Mouse (Mus musculus): ENCODE measurements around the gene Cfap73.

Cfap73 gene

GRCm38 (mm10) chr5:120612822-120613604 lies 21.0 kb downstream of the Cfap73 start:
- DNase-seq (ENCODE audit: low spot score in 2 of 2), result peak; percentile 100

DNA sequence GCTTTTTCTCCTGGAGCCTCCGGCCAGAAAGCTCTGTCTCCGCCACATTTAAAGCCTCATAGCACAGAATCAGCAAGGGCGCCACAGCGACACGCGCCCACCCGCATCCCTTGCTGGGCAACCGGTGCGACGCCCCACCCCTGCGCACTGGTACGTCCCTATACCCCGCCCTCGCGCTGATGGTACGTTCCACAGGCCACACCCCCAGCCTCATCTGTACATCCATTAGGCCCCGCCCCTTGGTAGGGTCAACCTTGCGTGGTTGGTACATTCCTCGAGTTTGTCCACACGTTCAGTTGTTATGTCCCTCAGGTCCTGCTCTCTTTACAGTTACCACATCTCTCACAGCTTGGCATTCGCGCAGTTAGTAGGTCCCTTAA lies 21.6 kb downstream of the Cfap73 start, which contains the start of the genes Rita1 and Ddx54:
Gene Rita1, minus strand, starts transcription at position 148 of the 380 bp plus-strand sequence.
Gene Ddx54, plus strand, starts transcription at position 298 of the 380 bp plus-strand sequence.
- DNase-seq (ENCODE audit: low spot score in 2 of 2), result peak; percentile 97 to 98

- no peak for DNase-seq (ENCODE audit: low spot score in 2 of 2)
Observed at GRCm38 (mm10) chr5:120611416-120611815, 22.6 kb downstream of the Cfap73 start.

DNA sequence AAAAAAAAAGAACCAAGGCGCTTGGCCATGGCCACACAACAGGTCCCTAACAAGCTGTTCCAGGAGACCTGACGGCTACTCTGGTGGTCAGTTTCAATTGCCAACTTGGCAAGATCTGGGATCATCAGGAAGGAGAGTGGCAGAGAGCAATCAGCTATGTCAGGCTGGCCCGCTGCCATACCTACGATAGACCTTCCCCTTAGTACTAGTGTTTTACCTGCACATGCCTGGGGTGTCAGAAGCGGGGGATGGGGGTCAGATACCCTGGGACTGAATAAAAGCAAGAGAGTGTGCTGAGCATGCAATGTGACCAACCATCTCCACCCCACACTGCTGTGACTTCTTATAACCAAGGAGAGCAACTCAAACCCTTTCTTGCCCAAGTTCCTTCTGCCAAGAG lies 23.1 kb downstream of the Cfap73 start:
- no peak for DNase-seq (ENCODE audit: low spot score in 2 of 2)

- DNase-seq (ENCODE audit: low spot score in 2 of 2), result no peak
Observed at GRCm38 (mm10) chr5:120609246-120609775, 24.7 kb downstream of the Cfap73 start.

- no peak for DNase-seq (ENCODE audit: low spot score in 2 of 2)
Observed at GRCm38 (mm10) chr5:120607335-120607734, 26.7 kb downstream of the Cfap73 start.

DNA sequence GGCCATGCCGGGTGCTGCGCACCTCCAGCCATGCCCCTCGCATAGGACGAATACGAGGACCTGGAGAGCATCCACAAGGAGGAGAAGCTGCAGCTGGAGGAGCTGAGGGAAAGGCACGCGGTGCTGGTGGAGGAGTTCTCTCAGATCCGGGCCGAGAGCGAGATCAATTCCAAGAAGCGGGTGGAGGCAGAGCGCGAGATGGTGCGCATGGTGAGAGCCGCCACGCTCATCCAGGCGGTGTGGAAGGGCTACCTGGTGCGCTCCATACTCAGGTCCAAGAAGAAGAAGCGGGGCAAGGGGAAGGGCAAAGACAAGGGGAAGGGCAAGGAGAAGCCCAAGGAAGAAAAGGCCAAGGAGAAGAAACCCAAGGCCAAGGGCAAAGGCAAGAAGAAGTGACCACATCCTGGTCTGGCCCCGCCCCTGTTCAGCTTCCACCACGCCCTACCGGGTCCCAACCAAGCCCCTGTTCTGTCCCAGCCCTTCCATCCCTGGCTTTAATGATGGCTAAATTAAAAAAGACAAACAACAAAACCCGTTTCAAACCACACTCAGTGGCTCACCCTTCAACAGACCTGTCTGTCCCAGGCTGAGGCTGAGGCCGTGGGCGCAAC lies 27.3 kb downstream of the Cfap73 start:
- DNase-seq (ENCODE audit: low spot score in 2 of 2), result no peak

- peak; percentile 79 to 87 for DNase-seq (ENCODE audit: low spot score in 2 of 2)
Observed at GRCm38 (mm10) chr5:120605688-120606087, 28.3 kb downstream of the Cfap73 start.

DNA sequence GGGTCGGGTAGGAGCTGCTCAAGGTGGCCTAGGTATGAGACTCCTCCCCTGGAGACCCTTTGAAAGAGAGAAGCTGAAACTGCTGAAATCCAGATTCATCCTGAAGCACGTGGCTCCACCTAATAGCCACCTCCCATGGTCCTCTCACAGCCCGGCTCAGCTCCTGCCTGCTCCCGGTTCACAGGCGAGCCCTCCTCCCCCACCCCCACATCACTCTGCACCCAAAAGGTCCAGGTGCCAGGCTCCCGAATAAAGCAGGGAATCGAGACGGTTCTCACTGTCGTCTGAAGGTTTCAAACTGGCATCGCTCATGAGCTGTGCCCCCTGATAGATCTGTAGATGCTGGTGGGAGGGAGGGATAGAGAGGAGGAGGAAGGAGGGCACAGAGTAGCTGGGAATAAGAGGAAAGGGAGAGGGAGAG lies 28.8 kb downstream of the Cfap73 start:
- DNase-seq (ENCODE audit: low spot score in 2 of 2), result no peak

- peak in 1 of 2 experiments; percentile 74 for DNase-seq (ENCODE audit: low spot score in 2 of 2)
Observed at GRCm38 (mm10) chr5:120604839-120605238, 29.2 kb downstream of the Cfap73 start.

DNA sequence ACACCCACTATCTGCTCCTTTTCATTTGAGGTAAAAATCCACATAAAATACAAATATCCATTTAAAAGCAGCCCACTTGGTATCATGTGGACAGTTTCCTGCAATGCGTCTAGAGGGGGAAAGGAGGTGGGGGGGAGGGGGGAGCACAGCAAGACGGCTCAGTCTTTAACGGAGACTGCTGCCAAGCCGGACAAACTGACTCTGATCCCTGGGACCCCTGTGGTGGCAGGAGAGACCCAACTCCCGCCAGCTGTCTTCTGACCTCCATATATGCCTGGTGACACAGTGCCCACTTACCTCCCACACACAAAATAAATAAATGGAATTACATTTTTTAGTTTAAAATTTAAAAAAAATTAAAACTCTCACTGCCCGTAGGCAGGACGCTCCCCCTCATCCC lies 30.5 kb downstream of the Cfap73 start:
- no peak for DNase-seq (ENCODE audit: low spot score in 2 of 2)

- no peak for DNase-seq (ENCODE audit: low spot score in 2 of 2)
Observed at GRCm38 (mm10) chr5:120602210-120602609, 31.8 kb downstream of the Cfap73 start.

GRCm38 (mm10) chr5:120600946-120601668 lies 32.9 kb downstream of the Cfap73 start:
- no peak for DNase-seq (ENCODE audit: low spot score in 2 of 2)

DNA sequence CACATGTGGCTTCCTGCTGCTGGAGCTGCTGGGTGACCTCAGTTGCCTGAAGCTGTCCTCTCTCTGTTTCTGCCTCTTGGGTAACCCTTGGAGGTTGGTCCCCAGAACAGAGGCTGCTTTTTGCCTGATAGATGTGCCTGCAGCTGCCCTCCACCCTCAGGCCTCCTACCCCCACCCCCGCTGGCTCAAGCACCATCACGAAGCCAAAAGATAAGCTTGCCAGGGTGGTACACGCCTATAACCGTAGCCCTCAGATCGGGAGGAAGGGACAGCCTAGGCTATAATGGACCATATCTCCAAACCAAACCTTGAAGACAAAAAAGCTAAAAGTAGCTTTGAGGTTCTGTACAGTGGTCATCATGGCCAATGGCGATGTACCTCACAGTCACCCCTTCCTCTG lies 34.4 kb downstream of the Cfap73 start:
- DNase-seq (ENCODE audit: low spot score in 2 of 2), result no peak

GRCm38 (mm10) chr5:120594485-120594884 lies 39.5 kb downstream of the Cfap73 start:
- DNase-seq (ENCODE audit: low spot score in 2 of 2), result no peak

- DNase-seq (ENCODE audit: low spot score in 2 of 2), result no peak
Observed at GRCm38 (mm10) chr5:120592141-120592540, 41.9 kb downstream of the Cfap73 start.

GRCm38 (mm10) chr5:120590356-120591010 lies 43.6 kb downstream of the Cfap73 start:
- no peak for DNase-seq (ENCODE audit: low spot score in 2 of 2)

GRCm38 (mm10) chr5:120588569-120589094 lies 45.4 kb downstream of the Cfap73 start, which contains the start of the genes Tpcn1 and Iqcd:
Gene Tpcn1 (minus strand): TSS chr5:120588673.
Gene Iqcd (plus strand): TSS chr5:120589016.
- DNase-seq (ENCODE audit: low spot score in 2 of 2), result peak; percentile 98

DNA sequence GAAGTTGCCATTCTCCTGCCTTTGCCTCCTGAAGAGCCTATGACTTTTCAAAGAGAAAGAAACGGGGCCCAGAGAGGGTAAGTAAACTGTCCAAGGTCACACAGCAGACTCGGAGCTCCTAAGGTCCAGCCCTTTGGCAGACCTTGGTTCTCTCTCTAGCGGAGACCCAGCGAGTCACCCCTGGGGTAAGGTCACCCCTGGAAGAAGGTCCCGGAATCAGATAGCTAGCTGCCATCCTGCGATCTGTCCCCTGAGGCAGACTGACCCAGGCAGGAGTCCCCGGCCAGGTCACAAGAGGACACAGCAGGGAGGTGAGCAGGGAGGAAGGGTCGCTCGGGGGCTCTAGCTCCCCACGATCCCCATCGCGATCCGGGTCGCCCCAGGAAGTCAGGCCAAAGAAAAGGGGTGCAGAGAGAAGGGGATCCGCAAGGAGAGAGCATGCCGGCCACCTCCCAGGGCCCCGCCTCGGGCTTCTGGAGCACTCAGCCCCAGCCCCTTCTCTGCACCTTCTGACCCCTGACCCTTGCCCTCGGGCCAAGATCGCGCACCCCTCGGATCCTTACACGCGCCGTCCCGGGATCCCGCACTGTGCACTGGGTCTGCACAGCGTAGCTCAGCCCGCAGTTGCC lies 46.0 kb downstream of the Cfap73 start:
- no peak for DNase-seq (ENCODE audit: low spot score in 2 of 2)

- DNase-seq (ENCODE audit: low spot score in 2 of 2), result no peak
Observed at GRCm38 (mm10) chr5:120587616-120587926, 46.5 kb downstream of the Cfap73 start.

Measured in frontal cortex, postnatal 14 days (tissue).